Mouse (Mus musculus) MEL (cell line): ENCODE measurements around the gene Wdr90. TPM values are rescaled to one million over a fixed set of nuclear protein-coding genes. Genes with fewer than 3 reads are reported as not detected.

Experiments used
- DNase-seq: peaks from one replicate; pipeline ENCODE4 v3.0.0; 2011; ENCODE audit warnings: low read depth, low spot score
- H3K27ac ChIP-seq: 2 replicates; pipeline ENCODE4 v1.5.1; 2012; ENCODE audit warnings: low read depth, mild to moderate bottlenecking, control low read depth, low read length, moderate library complexity; ENCODE audit not compliant: control insufficient read depth
- H3K27me3 ChIP-seq, 2 experiments: fragments of 150-350 bp in 1 of 2; sonication (generic) in 1 of 2; 2 replicates each; pipeline ENCODE4 v1.6.1; 2012; ENCODE audit warnings: low read length in 2 of 2, mild to moderate bottlenecking in 2 of 2, improper control_type of control experiment in 1 of 2, moderate library complexity in 1 of 2; ENCODE audit not compliant: insufficient read depth in 2 of 2, control insufficient read depth in 1 of 2
- H3K36me3 ChIP-seq, 2 experiments: 2 replicates each; pipeline ENCODE4 v1.6.1; 2012 to 2014; ENCODE audit warnings: low read length in 2 of 2, improper control_type of control experiment in 1 of 2, inconsistent platforms in 1 of 2, mild to moderate bottlenecking in 1 of 2; ENCODE audit not compliant: insufficient read depth in 2 of 2, control insufficient read depth in 1 of 2
- H3K4me1 ChIP-seq, 2 experiments: fragments of 150-350 bp in 1 of 2; sonication (generic) in 1 of 2; 2 replicates each; pipeline ENCODE4 v1.6.1; 2012; ENCODE audit warnings: low read length in 2 of 2, improper control_type of control experiment in 1 of 2, mild to moderate bottlenecking in 1 of 2; ENCODE audit not compliant: insufficient read depth in 2 of 2, control insufficient read depth in 1 of 2
- H3K4me3 ChIP-seq, 2 experiments: fragments of 150-350 bp in 1 of 2; sonication (generic) in 1 of 2; 2 replicates each; pipeline ENCODE4 v1.5.1; 2012; ENCODE audit warnings: low read depth in 2 of 2, low read length in 2 of 2, mild to moderate bottlenecking in 2 of 2, moderate library complexity in 2 of 2, control low read depth in 1 of 2, improper control_type of control experiment in 1 of 2; ENCODE audit not compliant: control insufficient read depth in 1 of 2, insufficient read depth in 1 of 2
- H3K79me2 ChIP-seq: 2 replicates; pipeline ENCODE4 v1.6.1; 2012; ENCODE audit warnings: mild to moderate bottlenecking, low read length, moderate library complexity; ENCODE audit not compliant: control insufficient read depth, poor library complexity, insufficient read depth
- H3K9ac ChIP-seq: 2 replicates; pipeline ENCODE4 v1.6.1; 2012; ENCODE audit warnings: low read depth, mild to moderate bottlenecking, control low read depth, low read length, moderate library complexity; ENCODE audit not compliant: control insufficient read depth, poor library complexity, severe bottlenecking
- H3K9me3 ChIP-seq: fragments of 150-350 bp; sonication (generic); replicated peaks from 2 replicates; pipeline ENCODE4 v1.6.1; 2012; ENCODE audit warnings: mild to moderate bottlenecking, low read length, improper control_type of control experiment, moderate library complexity; ENCODE audit not compliant: insufficient read depth
- BHLHE40 ChIP-seq: IDR thresholded peaks from 2 replicates; pipeline ENCODE4 v1.6.1; 2012; ENCODE audit warnings: low read depth, mild to moderate bottlenecking, inconsistent platforms, low read length, improper control_type of control experiment, borderline replicate concordance
- CHD1 ChIP-seq: IDR thresholded peaks from 2 replicates; pipeline ENCODE4 v1.6.1; 2012; ENCODE audit warnings: low read depth, mild to moderate bottlenecking, inconsistent platforms, low read length, improper control_type of control experiment
- ELF1 ChIP-seq: IDR thresholded peaks from 2 replicates; pipeline ENCODE4 v1.6.1; 2014; ENCODE audit warnings: low read depth, mild to moderate bottlenecking, inconsistent platforms, low read length, improper control_type of control experiment, moderate library complexity
- EP300 ChIP-seq, 2 experiments: IDR thresholded peaks; 2 replicates each; pipeline ENCODE4 v1.6.1; 2011; ENCODE audit warnings: improper control_type of control experiment in 2 of 2, low read length in 2 of 2, low read depth in 1 of 2, mild to moderate bottlenecking in 1 of 2
- ETS1 ChIP-seq: IDR thresholded peaks from 2 replicates; pipeline ENCODE4 v1.6.1; 2012; ENCODE audit warnings: low read depth, mild to moderate bottlenecking, inconsistent platforms, low read length, improper control_type of control experiment, moderate library complexity
- GABPA ChIP-seq: IDR thresholded peaks from 2 replicates; pipeline ENCODE4 v1.6.1; 2012; ENCODE audit warnings: low read depth, mild to moderate bottlenecking, inconsistent platforms, low read length, improper control_type of control experiment, moderate library complexity
- GATA1 ChIP-seq: IDR thresholded peaks from 2 replicates; pipeline ENCODE4 v1.6.1; 2011; ENCODE audit warnings: low read depth, low read length, improper control_type of control experiment
- HCFC1 ChIP-seq: IDR thresholded peaks from 2 replicates; pipeline ENCODE4 v1.6.1; 2012; ENCODE audit warnings: low read depth, mild to moderate bottlenecking, inconsistent platforms, low read length, improper control_type of control experiment, moderate library complexity
- JUND ChIP-seq: IDR thresholded peaks from 2 replicates; pipeline ENCODE4 v1.6.1; 2011; ENCODE audit warnings: low read depth, mild to moderate bottlenecking, improper control_type of control experiment, low read length
- KAT2A ChIP-seq: conservative IDR thresholded peaks from 2 replicates; pipeline ENCODE4 v1.6.1; 2012; ENCODE audit warnings: low read depth, low read length, improper control_type of control experiment, inconsistent platforms
- MAFK ChIP-seq: IDR thresholded peaks from 2 replicates; pipeline ENCODE4 v1.6.1; 2011; ENCODE audit warnings: low read depth, mild to moderate bottlenecking, low read length, improper control_type of control experiment, borderline replicate concordance
- MAX ChIP-seq: IDR thresholded peaks from 2 replicates; pipeline ENCODE4 v1.6.1; 2011; ENCODE audit warnings: low read length, improper control_type of control experiment
- MAZ ChIP-seq: IDR thresholded peaks from 2 replicates; pipeline ENCODE4 v1.6.1; 2012; ENCODE audit warnings: low read depth, mild to moderate bottlenecking, inconsistent platforms, low read length, improper control_type of control experiment
- MXI1 ChIP-seq: IDR thresholded peaks from 2 replicates; pipeline ENCODE4 v1.6.1; 2011; ENCODE audit warnings: mild to moderate bottlenecking, low read depth, low read length, improper control_type of control experiment
- MYB ChIP-seq: IDR thresholded peaks from 2 replicates; pipeline ENCODE4 v1.6.1; 2011; ENCODE audit warnings: mild to moderate bottlenecking, low read depth, low read length, improper control_type of control experiment
- MYC ChIP-seq: IDR thresholded peaks from 2 replicates; pipeline ENCODE4 v1.6.1; 2011; ENCODE audit warnings: low read depth, mild to moderate bottlenecking, low read length, improper control_type of control experiment, moderate library complexity
- NRF1 ChIP-seq: IDR thresholded peaks from 2 replicates; pipeline ENCODE4 v1.6.1; 2014; ENCODE audit warnings: low read depth, mild to moderate bottlenecking, inconsistent platforms, low read length, improper control_type of control experiment, moderate library complexity; ENCODE audit not compliant: poor library complexity, insufficient read depth, severe bottlenecking
- POLR2A ChIP-seq, 2 experiments: IDR thresholded peaks; 2 replicates each; pipeline ENCODE4 v1.6.1; 2011 to 2012; ENCODE audit warnings: low read length in 2 of 2, mild to moderate bottlenecking in 2 of 2, control low read depth in 1 of 2, improper control_type of control experiment in 1 of 2, low read depth in 1 of 2, moderate library complexity in 1 of 2; ENCODE audit not compliant: control insufficient read depth in 1 of 2, insufficient read depth in 1 of 2, poor library complexity in 1 of 2
- POLR2AphosphoS2 ChIP-seq: IDR thresholded peaks from 2 replicates; pipeline ENCODE4 v1.6.1; 2011; ENCODE audit warnings: low read length, improper control_type of control experiment
- POLR2AphosphoS5 ChIP-seq: IDR thresholded peaks from 2 replicates; pipeline ENCODE4 v1.6.1; 2012; ENCODE audit warnings: low read depth, borderline replicate concordance, mild to moderate bottlenecking, inconsistent platforms, low read length, moderate library complexity, mixed read lengths
- RAD21 ChIP-seq: IDR thresholded peaks from 2 replicates; pipeline ENCODE4 v1.6.1; 2011; ENCODE audit warnings: mild to moderate bottlenecking, low read depth, low read length, improper control_type of control experiment
- RCOR1 ChIP-seq: IDR thresholded peaks from 2 replicates; pipeline ENCODE4 v1.6.1; 2012; ENCODE audit warnings: low read depth, mild to moderate bottlenecking, inconsistent platforms, low read length, improper control_type of control experiment
- SIN3A ChIP-seq: IDR thresholded peaks from 2 replicates; pipeline ENCODE4 v1.6.1; 2012; ENCODE audit warnings: low read length, improper control_type of control experiment, inconsistent platforms
- TBP ChIP-seq: IDR thresholded peaks from 2 replicates; pipeline ENCODE4 v1.8.0; 2011; ENCODE audit warnings: low read depth, low read length, improper control_type of control experiment
- UBTF ChIP-seq: IDR thresholded peaks from 2 replicates; pipeline ENCODE4 v1.6.1; 2012; ENCODE audit warnings: low read depth, mild to moderate bottlenecking, inconsistent platforms, low read length, improper control_type of control experiment, moderate library complexity, borderline replicate concordance; ENCODE audit not compliant: insufficient read depth
- USF1 ChIP-seq: IDR thresholded peaks from 2 replicates; pipeline ENCODE4 v1.6.1; 2014; ENCODE audit warnings: low read depth, mild to moderate bottlenecking, inconsistent platforms, low read length, improper control_type of control experiment, moderate library complexity
- ZC3H11A ChIP-seq: IDR thresholded peaks from 2 replicates; pipeline ENCODE4 v1.6.1; 2012; ENCODE audit warnings: low read depth, mild to moderate bottlenecking, inconsistent platforms, low read length, improper control_type of control experiment
- ZKSCAN1 ChIP-seq: IDR thresholded peaks from 2 replicates; pipeline ENCODE4 v1.6.1; 2012; ENCODE audit warnings: low read depth, mild to moderate bottlenecking, inconsistent platforms, low read length, improper control_type of control experiment, moderate library complexity
- ZNF384 ChIP-seq: IDR thresholded peaks from 2 replicates; pipeline ENCODE4 v1.6.1; 2012; ENCODE audit warnings: low read depth, mild to moderate bottlenecking, inconsistent platforms, low read length, improper control_type of control experiment
- polyA plus RNA-seq, 2 experiments: library from polyadenylated mRNA; stranded (reverse) in 1 of 2; unstranded in 1 of 2; fragments of >175 nt in 1 of 2; fragments of >200 nt in 1 of 2; gene quantifications; 2 replicates each; pipeline versions ENCODE4 v1.2.1 to v1.2.4; 2012; ENCODE audit warnings: low replicate concordance in 2 of 2, low read depth in 1 of 2; ENCODE audit not compliant: insufficient read length in 2 of 2, insufficient read depth in 1 of 2, missing spikeins in 1 of 2
- total RNA-seq: library from RNA; depleted of rRNA; stranded (reverse); fragments of 300-350 nt; gene quantifications from 2 replicates; pipeline ENCODE4 v1.2.3, GENCODE M21; 2012

Gene Wdr90
- total and polyA plus RNA-seq, 3 experiments: 23.7 to 44.5 TPM; not detected in 1

GRCm38 (mm10) chr17:25844396-25844901 is 16.9 kb downstream of the Wdr90 start, which contains the start of gene Rhot2 (continued):
- TF ChIP-seq ZNF384: no peak
- no peak for TF ChIP-seq NRF1
- TF ChIP-seq POLR2AphosphoS2: peak; percentile 94
- no peak for TF ChIP-seq MYC
- TF ChIP-seq HCFC1: peak; percentile 84
- TF ChIP-seq MYB: no peak
- no peak for TF ChIP-seq ZKSCAN1
- no peak for TF ChIP-seq GATA1
- TF ChIP-seq RCOR1: 0 out of 2 replicates have a peak, but pooled peaks have one; percentile 10
- TF ChIP-seq GABPA: no peak
- TF ChIP-seq SIN3A: peak; percentile 52
- TF ChIP-seq MAZ: peak; percentile 86
- no peak for TF ChIP-seq RAD21
- no peak; the same call in 1 of the 2 replicates for TF ChIP-seq POLR2AphosphoS5
- no peak for TF ChIP-seq ZC3H11A
- TF ChIP-seq ELF1: peak; percentile 78
- no peak for TF ChIP-seq USF1
- TF ChIP-seq ETS1: 0 out of 2 replicates have a peak, but pooled peaks have one; percentile 30

- no peaks in the 10 kb centered on the region for H3K9me3 ChIP-seq
- H3K27me3 ChIP-seq: no peaks in the 10 kb centered on the region
- TF ChIP-seq ETS1 (no peak), GABPA (no peak), MYC (no peak), POLR2A (IDR thresholded peaks at IDR 0.05; ENCODE audit: control insufficient read depth in 1 of 2, insufficient read depth in 1 of 2, low read depth in 1 of 2, low read length in 2 of 2, poor library complexity in 1 of 2) (no peak), MXI1 (no peak), NRF1 (no peak), BHLHE40 (no peak), RCOR1 (no peak), POLR2AphosphoS5 (no peak), HCFC1 (no peak), JUND (no peak), MAFK (no peak), GATA1 (no peak), TBP (no peak), MAX (no peak), UBTF (no peak), CHD1 (no peak), EP300 (IDR thresholded peaks at IDR 0.05; ENCODE audit: low read depth in 1 of 2, low read length in 2 of 2) (no peak), KAT2A (no peak)
- TF ChIP-seq, all 39 proteins: peak for 0
- Histone ChIP-seq H3K27ac (peak overlapping the region; percentile 79), H3K36me3 (peaks cover 0 to 3% of the 10 kb centered on the region in 2 experiments; a peak in 2 of 4 replicates), H3K79me2 (peaks cover 11% of the 10 kb centered on the region), H3K9ac (peak overlapping the region; percentile 89), H3K4me1 (peaks cover 3 to 15% of the 10 kb centered on the region in 2 experiments; a peak in 3 of 4 replicates), H3K4me3 (peak overlapping the region; percentile 75 to 86)
- DNase-seq: no peak
Observed at GRCm38 (mm10) chr17:25843636-25844395, 17.5 kb downstream of the Wdr90 start.
